Mouse (Mus musculus): ENCODE results near the gene Tdo2. TPM values are rescaled to one million over a fixed set of nuclear protein-coding genes. Genes with fewer than 3 reads are reported as not detected.

Gene Tdo2
- total and polyA plus RNA-seq, 3 experiments = not detected

DNA sequence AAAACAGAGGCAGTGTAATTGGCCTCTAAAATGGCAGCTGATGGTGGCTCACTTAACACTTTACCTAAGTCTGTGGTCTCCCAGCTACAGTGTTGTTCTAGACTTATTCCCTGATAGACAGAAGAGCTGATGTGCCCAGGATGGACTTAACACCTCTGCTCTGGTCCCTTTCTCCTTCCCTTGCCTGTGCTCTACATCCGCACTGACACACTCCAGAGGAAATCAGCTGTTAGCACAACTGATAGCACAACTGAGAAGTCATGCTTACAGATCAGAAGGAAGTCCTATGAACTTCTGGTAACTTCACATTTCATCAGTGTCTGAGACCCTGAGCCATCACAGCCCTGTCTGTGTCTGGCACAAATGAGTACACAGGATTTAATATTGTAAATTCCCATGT, 46.9 kb downstream of the Tdo2 start:
- H3K36me3 ChIP-seq (ENCODE audit: control insufficient read depth, insufficient read depth, low read length) = peaks cover 4% of the 10 kb centered on the region
- H3K4me3 ChIP-seq = no peak overlapping the region
- no peak for TF ChIP-seq CTCF (IDR thresholded peaks at IDR 0.05)
- no peak for TF ChIP-seq EP300 (IDR thresholded peaks at IDR 0.05; ENCODE audit: insufficient read depth, low read depth, low read length)
- TF ChIP-seq POLR2A (IDR thresholded peaks at IDR 0.05; ENCODE audit: insufficient read depth, low read depth, low read length) = no peak
- no peak overlapping the region for H3K9ac ChIP-seq (ENCODE audit: low read depth, low read length)
- 54% methylated on average over 1 of the region's 1 CpGs for WGBS
- no peak for DNase-seq
- no peaks in the 10 kb centered on the region; the same call in none of the 2 replicates for H3K4me1 ChIP-seq (ENCODE audit: control insufficient read depth, insufficient read depth, low read length)
- no peaks in the 10 kb centered on the region for H3K79me2 ChIP-seq (replicated peaks; ENCODE audit: control insufficient read depth, insufficient read depth, low read length)
- intact Hi-C loops (cut with DNase I) = loop anchor here (5.0 kb wide), 1 partner anchor 972 kb away; no protein-coding TSS in a partner anchor
- no peaks in the 10 kb centered on the region for H3K27me3 ChIP-seq (ENCODE audit: control insufficient read depth, insufficient read depth, low read length)
- no peak overlapping the region for H3K27ac ChIP-seq

- no peaks in the 10 kb centered on the region; the same call in 1 of the 2 replicates for H3K4me1 ChIP-seq (ENCODE audit: control insufficient read depth, insufficient read depth, low read length)
- intact Hi-C loops (cut with DNase I) = loop anchor here (5.0 kb wide), 1 partner anchor 970 kb away; no protein-coding TSS in a partner anchor
- no peak for DNase-seq
- H3K27ac ChIP-seq = no peak overlapping the region
- TF ChIP-seq CTCF (IDR thresholded peaks at IDR 0.05) = no peak
- TF ChIP-seq POLR2A (IDR thresholded peaks at IDR 0.05; ENCODE audit: insufficient read depth, low read depth, low read length) = no peak
- WGBS = 48% methylated on average over 9 of the region's 9 CpGs
- no peaks in the 10 kb centered on the region for H3K36me3 ChIP-seq (ENCODE audit: control insufficient read depth, insufficient read depth, low read length)
- no peak overlapping the region for H3K4me3 ChIP-seq
- no peaks in the 10 kb centered on the region for H3K27me3 ChIP-seq (ENCODE audit: control insufficient read depth, insufficient read depth, low read length)
- no peaks in the 10 kb centered on the region for H3K79me2 ChIP-seq (replicated peaks; ENCODE audit: control insufficient read depth, insufficient read depth, low read length)
- H3K9ac ChIP-seq (ENCODE audit: low read depth, low read length) = no peak overlapping the region
Measured at GRCm38 (mm10) chr3:81926764-81927325, 49.2 kb downstream of the Tdo2 start.

- Histone ChIP-seq H3K4me3 (no peak overlapping the region), H3K9ac (ENCODE audit: low read depth, low read length) (no peak overlapping the region), H3K4me1 (ENCODE audit: control insufficient read depth, insufficient read depth, low read length) (no peaks in the 10 kb centered on the region; the same call in 1 of the 2 replicates), H3K27me3 (ENCODE audit: control insufficient read depth, insufficient read depth, low read length) (no peaks in the 10 kb centered on the region), H3K27ac (no peak overlapping the region), H3K79me2 (replicated peaks; ENCODE audit: control insufficient read depth, insufficient read depth, low read length) (no peaks in the 10 kb centered on the region), H3K36me3 (ENCODE audit: control insufficient read depth, insufficient read depth, low read length) (no peaks in the 10 kb centered on the region)
- TF ChIP-seq POLR2A (IDR thresholded peaks at IDR 0.05; ENCODE audit: insufficient read depth, low read depth, low read length) (no peak), EP300 (IDR thresholded peaks at IDR 0.05; ENCODE audit: insufficient read depth, low read depth, low read length) (no peak), CTCF (IDR thresholded peaks at IDR 0.05) (no peak)
- WGBS = 35% methylated on average over 5 of the region's 5 CpGs
- intact Hi-C loops (cut with DNase I) = loop anchor here (5.0 kb wide), 1 partner anchor 969 kb away; no protein-coding TSS in a partner anchor
- DNase-seq = no peak
Measured at GRCm38 (mm10) chr3:81925856-81926255, 50.1 kb downstream of the Tdo2 start.

DNA sequence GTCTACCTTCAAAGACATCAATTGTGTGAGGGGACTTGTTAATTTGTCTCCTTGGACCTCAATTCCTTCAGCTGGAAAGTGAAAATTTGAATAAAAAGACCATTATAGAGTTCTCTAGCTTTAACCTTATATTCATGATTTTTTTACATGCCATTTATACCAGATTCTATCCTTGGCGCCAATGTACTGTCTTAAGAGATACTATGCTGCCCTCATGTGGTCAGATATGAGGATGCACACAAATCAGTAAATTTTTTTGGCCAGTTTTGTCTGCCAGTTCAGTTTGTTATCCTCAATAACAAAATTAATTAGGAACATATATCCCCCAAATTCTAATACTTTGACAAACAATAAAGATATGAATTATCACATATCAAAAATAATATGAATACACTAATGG, 51.1 kb downstream of the Tdo2 start:
- no peaks in the 10 kb centered on the region for H3K79me2 ChIP-seq (replicated peaks; ENCODE audit: control insufficient read depth, insufficient read depth, low read length)
- H3K4me3 ChIP-seq = no peak overlapping the region
- TF ChIP-seq CTCF (IDR thresholded peaks at IDR 0.05) = peak; percentile 86
- TF ChIP-seq EP300 (IDR thresholded peaks at IDR 0.05; ENCODE audit: insufficient read depth, low read depth, low read length) = no peak
- no peak for TF ChIP-seq POLR2A (IDR thresholded peaks at IDR 0.05; ENCODE audit: insufficient read depth, low read depth, low read length)
- no peaks in the 10 kb centered on the region for H3K27me3 ChIP-seq (ENCODE audit: control insufficient read depth, insufficient read depth, low read length)
- no peak for DNase-seq
- H3K4me1 ChIP-seq (ENCODE audit: control insufficient read depth, insufficient read depth, low read length) = no peaks in the 10 kb centered on the region; the same call in 1 of the 2 replicates
- intact Hi-C loops (cut with DNase I) = loop anchor here (5.0 kb wide), 2 partner anchors 883 to 968 kb away; no protein-coding TSS in a partner anchor
- H3K9ac ChIP-seq (ENCODE audit: low read depth, low read length) = no peak overlapping the region
- H3K36me3 ChIP-seq (ENCODE audit: control insufficient read depth, insufficient read depth, low read length) = no peaks in the 10 kb centered on the region
- no peak overlapping the region for H3K27ac ChIP-seq
- WGBS = 2% methylated on average over 1 of the region's 1 CpGs

DNA sequence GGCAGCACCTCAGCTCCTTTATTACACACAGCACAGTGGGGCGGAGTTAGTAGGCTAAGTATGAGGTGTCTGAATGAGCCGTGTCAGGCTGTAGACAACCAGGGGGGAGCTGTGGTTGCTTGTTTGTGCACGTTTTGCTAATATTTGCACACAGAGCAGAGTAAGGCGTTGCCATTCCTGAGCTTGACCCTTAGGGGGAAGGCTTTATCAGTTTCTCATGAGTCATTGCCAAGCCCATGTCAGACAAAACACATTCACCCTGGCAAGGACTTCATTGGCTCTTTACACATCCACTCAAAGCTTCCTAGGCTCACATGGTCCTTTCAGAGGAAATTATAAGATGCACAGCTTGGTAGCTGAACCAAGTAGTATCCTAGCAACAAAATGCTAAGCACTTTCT, 53.1 kb downstream of the Tdo2 start:
- H3K4me3 ChIP-seq = no peak overlapping the region
- no peak overlapping the region for H3K27ac ChIP-seq
- no peaks in the 10 kb centered on the region for H3K79me2 ChIP-seq (replicated peaks; ENCODE audit: control insufficient read depth, insufficient read depth, low read length)
- no peak for DNase-seq
- intact Hi-C loops (cut with DNase I) = loop anchor here (5.0 kb wide), 1 partner anchor 881 kb away; no protein-coding TSS in a partner anchor
- no peaks in the 10 kb centered on the region for H3K27me3 ChIP-seq (ENCODE audit: control insufficient read depth, insufficient read depth, low read length)
- 23% methylated on average over 4 of the region's 4 CpGs for WGBS
- H3K36me3 ChIP-seq (ENCODE audit: control insufficient read depth, insufficient read depth, low read length) = no peaks in the 10 kb centered on the region
- TF ChIP-seq EP300 (IDR thresholded peaks at IDR 0.05; ENCODE audit: insufficient read depth, low read depth, low read length) = no peak
- TF ChIP-seq CTCF (IDR thresholded peaks at IDR 0.05) = peak; percentile 10; the same call in 1 of the 2 replicates
- no peak overlapping the region for H3K9ac ChIP-seq (ENCODE audit: low read depth, low read length)
- no peaks in the 10 kb centered on the region; the same call in 1 of the 2 replicates for H3K4me1 ChIP-seq (ENCODE audit: control insufficient read depth, insufficient read depth, low read length)

- DNase-seq = no peak
- H3K4me3 ChIP-seq = no peak overlapping the region
- H3K27me3 ChIP-seq (ENCODE audit: control insufficient read depth, insufficient read depth, low read length) = no peaks in the 10 kb centered on the region
- WGBS = 65% methylated on average over 3 of the region's 3 CpGs
- no peaks in the 10 kb centered on the region for H3K36me3 ChIP-seq (ENCODE audit: control insufficient read depth, insufficient read depth, low read length)
- no peaks in the 10 kb centered on the region; the same call in 1 of the 2 replicates for H3K4me1 ChIP-seq (ENCODE audit: control insufficient read depth, insufficient read depth, low read length)
- intact Hi-C loops (cut with DNase I) = loop anchor here (5.0 kb wide), 1 partner anchor 877 kb away; no protein-coding TSS in a partner anchor
- no peaks in the 10 kb centered on the region for H3K79me2 ChIP-seq (replicated peaks; ENCODE audit: control insufficient read depth, insufficient read depth, low read length)
- H3K9ac ChIP-seq (ENCODE audit: low read depth, low read length) = no peak overlapping the region
- H3K27ac ChIP-seq = no peak overlapping the region
- TF ChIP-seq EP300 (IDR thresholded peaks at IDR 0.05; ENCODE audit: insufficient read depth, low read depth, low read length) = no peak
- no peak for TF ChIP-seq CTCF (IDR thresholded peaks at IDR 0.05)
- no peak for TF ChIP-seq POLR2A (IDR thresholded peaks at IDR 0.05; ENCODE audit: insufficient read depth, low read depth, low read length)
Measured at GRCm38 (mm10) chr3:81919681-81920080, 56.3 kb downstream of the Tdo2 start.
